ENCODE assay signal across 21 mouse cellular contexts in genomic region chr12:110197366-110197765, GRCm38 (mm10).
DNase-seq lines count a peak whose midpoint lies in the region; ATAC-seq and TF ChIP-seq lines count a peak whose summit lies in the region.
"Had no signal": no experiment of that assay in that cellular context is flagged by ENCODE, and none has a peak within 500 bp of the region (broad histone marks: within the 10 kb centered on the region; RNA-seq: fewer than 3 reads in every experiment).

No protein-coding gene starts in this region.

- H3K36me3 ChIP-seq in hindbrain, embryonic 15.5 days = no peaks in the 10 kb centered on the region
- no peaks in the 10 kb centered on the region for H3K36me3 ChIP-seq in hindbrain, embryonic 12.5 days
- H3K36me3 ChIP-seq in lung, embryonic 14.5 days (ENCODE audit: insufficient read depth) = no peaks in the 10 kb centered on the region
- H3K36me3 ChIP-seq in lung, postnatal 0 days (ENCODE audit: insufficient read depth, low read length) = no peaks in the 10 kb centered on the region
- H3K36me3 ChIP-seq: forebrain, embryonic 10.5 days; heart, embryonic 12.5 days; midbrain, embryonic 13.5 days had no signal

- no peak overlapping the region for H3K27ac ChIP-seq in hindbrain, embryonic 15.5 days (replicated peaks)
- no peak overlapping the region for H3K27ac ChIP-seq in hindbrain, embryonic 12.5 days
- no peak overlapping the region for H3K27ac ChIP-seq in lung, embryonic 14.5 days (ENCODE audit: low read depth)
- no peak overlapping the region for H3K27ac ChIP-seq in lung, postnatal 0 days (ENCODE audit: low read length)
- H3K27ac ChIP-seq: forebrain, embryonic 10.5 days; midbrain, embryonic 13.5 days had no signal

- H3K9me3 ChIP-seq in hindbrain, embryonic 15.5 days = no peaks in the 10 kb centered on the region
- H3K9me3 ChIP-seq in hindbrain, embryonic 12.5 days (replicated peaks) = no peaks in the 10 kb centered on the region
- H3K9me3 ChIP-seq in lung, embryonic 14.5 days (ENCODE audit: low read depth, low read length) = no peaks in the 10 kb centered on the region
- H3K9me3 ChIP-seq in lung, postnatal 0 days (ENCODE audit: low read length) = no peaks in the 10 kb centered on the region
- H3K9me3 ChIP-seq: forebrain, embryonic 10.5 days; heart, embryonic 12.5 days; megakaryocyte, embryonic 14.5 days; midbrain, embryonic 13.5 days had no signal

- H3K4me2 ChIP-seq in hindbrain, embryonic 15.5 days = no peak overlapping the region
- no peak overlapping the region for H3K4me2 ChIP-seq in hindbrain, embryonic 12.5 days (replicated peaks)
- no peak overlapping the region for H3K4me2 ChIP-seq in lung, embryonic 14.5 days
- H3K4me2 ChIP-seq in lung, postnatal 0 days (replicated peaks; ENCODE audit: low read depth, low read length) = no peak overlapping the region
- H3K4me2 ChIP-seq: heart, embryonic 12.5 days; midbrain, embryonic 13.5 days had no signal

- no peak for TF ChIP-seq CTCF in lung, embryonic 14.5 days (IDR thresholded peaks at IDR 0.05; ENCODE audit: low read depth)
- TF ChIP-seq CTCF in lung, postnatal 0 days (IDR thresholded peaks at IDR 0.05) = no peak

- DNase-seq in lung, embryonic 14.5 days = peak; percentile 35
- no peak for DNase-seq in lung, postnatal 4 days
- DNase-seq in lung, postnatal 0 days (ENCODE audit: low spot score) = peak; percentile 55
- DNase-seq in lung, postnatal 36 days = peak; percentile 71
- DNase-seq in thymus, postnatal 4 days = no peak
- DNase-seq: adrenal gland, adult 8-10 months; cerebellum, adult 8-10 months; gastrocnemius, postnatal 25 days; heart, adult 18-20 months; heart, postnatal 10 days; kidney, adult 8-10 months; kidney, postnatal 25 days; layer of hippocampus, postnatal 36 days; thymus, postnatal 14 days had no signal

- H3K4me1 ChIP-seq in hindbrain, embryonic 15.5 days (replicated peaks) = no peaks in the 10 kb centered on the region
- H3K4me1 ChIP-seq in hindbrain, embryonic 12.5 days = no peaks in the 10 kb centered on the region
- H3K4me1 ChIP-seq in lung, embryonic 14.5 days (ENCODE audit: insufficient read depth) = no peaks in the 10 kb centered on the region
- no peaks in the 10 kb centered on the region for H3K4me1 ChIP-seq in lung, postnatal 0 days (ENCODE audit: insufficient read depth, low read depth, low read length)
- H3K4me1 ChIP-seq: heart, embryonic 12.5 days; megakaryocyte, embryonic 14.5 days; midbrain, embryonic 13.5 days had no signal

- 69% methylated on average over 3 of the region's 3 CpGs for WGBS in hindbrain, embryonic 15.5 days
- WGBS in hindbrain, embryonic 12.5 days = 77% methylated on average over 3 of the region's 3 CpGs
- WGBS in lung, embryonic 14.5 days = 55% methylated on average over 3 of the region's 3 CpGs
- 56% methylated on average over 3 of the region's 3 CpGs for WGBS in lung, postnatal 0 days

- 0 out of 2 replicates have a peak, but pooled peaks cover 5% of the 10 kb centered on the region for H3K27me3 ChIP-seq in hindbrain, embryonic 15.5 days
- H3K27me3 ChIP-seq in hindbrain, embryonic 12.5 days = peaks cover 6% of the 10 kb centered on the region; the same call in 1 of the 2 replicates
- H3K27me3 ChIP-seq in lung, embryonic 14.5 days (ENCODE audit: insufficient read depth, low read length) = no peaks in the 10 kb centered on the region
- H3K27me3 ChIP-seq in lung, postnatal 0 days (replicated peaks; ENCODE audit: insufficient read depth, low read length) = no peaks in the 10 kb centered on the region

- H3K4me3 ChIP-seq in hindbrain, embryonic 15.5 days = no peak overlapping the region
- H3K4me3 ChIP-seq in hindbrain, embryonic 12.5 days = no peak overlapping the region
- no peak overlapping the region for H3K4me3 ChIP-seq in lung, embryonic 14.5 days (ENCODE audit: low read depth, low read length)
- no peak overlapping the region for H3K4me3 ChIP-seq in lung, postnatal 0 days (ENCODE audit: low read depth, low read length)
- H3K4me3 ChIP-seq: forebrain, embryonic 10.5 days; heart, embryonic 12.5 days; megakaryocyte, embryonic 14.5 days; midbrain, embryonic 13.5 days had no signal

- ATAC-seq in hindbrain, embryonic 15.5 days (ENCODE audit: low FRiP score, low read depth) = peak; percentile 71
- no peak for ATAC-seq in hindbrain, embryonic 12.5 days (ENCODE audit: low FRiP score)
- peak; percentile 66; the same call in 1 of the 2 replicates for ATAC-seq in lung, embryonic 14.5 days (ENCODE audit: insufficient read depth)
- peak; percentile 76 for ATAC-seq in lung, postnatal 0 days
- ATAC-seq: activated CD4-positive, CD25-positive, alpha-beta regulatory T cell, adult 4 months; midbrain, embryonic 13.5 days had no signal

- no peak for TF ChIP-seq EP300 in lung, postnatal 0 days (IDR thresholded peaks at IDR 0.05)

- no peak overlapping the region for H3K9ac ChIP-seq in hindbrain, embryonic 15.5 days
- H3K9ac ChIP-seq in hindbrain, embryonic 12.5 days = no peak overlapping the region
- H3K9ac ChIP-seq in lung, embryonic 14.5 days = no peak overlapping the region
- H3K9ac ChIP-seq in lung, postnatal 0 days (replicated peaks; ENCODE audit: low read depth) = no peak overlapping the region
- H3K9ac ChIP-seq: heart, embryonic 12.5 days; midbrain, embryonic 13.5 days had no signal

Comparison
In these comparisons a context has a peak if more than half of its experiments do, and no peak if none do; other contexts are left out.
1. DNase-seq: peak in lung, embryonic 14.5 days (single experiment), lung, postnatal 0 days (single experiment) and lung, postnatal 36 days (single experiment); none in lung, postnatal 4 days (0 of 2) and thymus, postnatal 4 days (single experiment).